Mouse (Mus musculus): ENCODE data around the gene Ahcyl2.

Ahcyl2 gene

DNA sequence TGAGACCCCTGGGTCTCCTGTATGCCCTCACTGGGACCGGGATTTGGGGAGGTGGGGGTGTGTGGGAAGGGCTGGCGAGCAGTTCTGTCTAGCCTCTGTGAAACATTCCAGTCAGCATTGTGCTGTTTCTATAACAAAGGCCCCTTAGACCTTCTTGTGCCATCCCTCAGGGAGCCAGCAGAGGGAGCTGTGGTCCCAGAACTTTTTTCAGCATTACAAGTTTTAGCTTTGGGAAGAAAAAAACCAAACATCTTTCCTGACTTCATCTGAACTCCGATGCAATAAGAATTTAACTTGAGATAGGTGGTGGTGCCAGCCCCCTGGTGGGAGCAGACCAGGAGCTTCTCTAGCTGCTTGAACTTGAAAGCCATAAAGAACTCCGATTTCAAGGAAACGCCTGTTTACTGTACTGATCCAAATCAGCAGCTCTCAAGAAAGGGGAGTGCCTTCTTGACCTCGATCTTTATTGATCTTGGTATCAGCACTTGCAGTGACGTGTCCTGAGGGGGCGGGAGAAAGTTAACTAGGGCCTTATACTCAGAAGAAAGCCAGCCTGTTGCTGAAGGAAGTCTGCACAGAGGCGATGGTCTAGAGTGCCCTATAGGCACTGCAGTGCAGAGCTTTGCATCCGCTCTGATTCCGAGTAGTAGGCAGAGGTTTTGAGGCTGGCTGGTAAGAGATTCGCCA lies 85.5 kb downstream of the Ahcyl2 start:
- DNase-seq (ENCODE audit: low spot score in 2 of 2), result peak; percentile 78 to 82

DNA sequence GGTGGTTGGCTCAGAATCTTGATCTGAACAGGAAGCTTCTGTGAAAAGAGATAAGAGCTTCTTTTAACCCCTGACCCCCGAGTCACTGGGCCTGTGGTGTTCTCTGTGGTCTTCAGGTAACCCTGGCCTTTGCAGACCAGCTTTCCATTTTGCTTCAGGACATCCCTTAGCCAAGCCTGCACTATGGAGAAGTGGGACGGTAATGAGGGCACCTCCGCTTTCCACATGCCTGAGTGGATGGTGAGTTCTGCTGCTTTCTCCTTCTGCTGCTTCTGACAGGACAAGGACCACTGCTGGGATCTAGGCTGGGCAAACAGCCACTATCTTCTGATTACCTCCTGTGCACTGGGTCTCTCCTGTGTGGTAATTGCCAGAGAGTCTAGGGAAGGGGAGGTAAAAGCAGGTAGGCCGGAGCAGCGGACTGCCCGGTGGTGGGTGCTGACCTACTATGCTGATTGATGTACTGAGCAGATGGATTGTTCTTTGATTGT lies 86.1 kb downstream of the Ahcyl2 start:
- no peak for DNase-seq (ENCODE audit: low spot score in 2 of 2)

DNA sequence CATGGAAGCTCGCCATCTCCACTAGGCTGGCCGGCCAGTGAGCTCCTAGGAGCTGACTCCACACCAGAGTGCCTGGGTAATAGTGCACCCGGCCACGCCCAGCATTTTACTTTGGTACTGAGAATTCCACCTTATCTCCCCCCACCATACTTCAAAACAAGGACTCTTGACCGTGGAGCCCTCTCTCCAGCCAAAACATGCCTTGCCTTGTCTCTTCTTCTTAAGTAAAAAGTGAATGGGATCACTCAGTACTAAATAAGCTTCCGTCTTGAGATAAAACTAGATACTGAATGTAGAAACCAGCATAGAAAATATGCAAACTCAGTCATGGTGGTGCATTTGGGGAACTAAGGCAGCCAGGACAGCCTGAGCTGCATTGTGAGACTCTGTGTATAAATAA lies 90.8 kb downstream of the Ahcyl2 start:
- no peak for DNase-seq (ENCODE audit: low spot score in 2 of 2)

DNA sequence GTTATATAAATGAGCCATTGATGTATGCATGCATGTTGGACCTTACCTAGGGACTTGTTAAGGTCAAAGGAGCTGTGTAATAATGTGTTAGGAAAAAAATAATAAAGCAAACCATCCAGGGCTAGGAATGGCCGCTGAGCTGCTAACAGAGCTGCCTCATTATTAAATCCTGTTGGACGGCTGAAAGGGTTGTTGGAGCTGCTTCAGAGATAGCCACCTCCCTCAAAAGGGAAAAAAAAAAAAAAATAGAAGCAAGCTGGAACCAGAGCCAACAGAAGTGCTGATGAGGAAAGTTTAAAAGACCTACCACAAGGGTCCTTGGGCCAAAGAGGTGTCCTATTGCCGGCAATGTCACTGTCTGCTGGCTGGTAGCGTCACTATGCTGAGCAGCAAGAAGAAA lies 91.5 kb downstream of the Ahcyl2 start:
- no peak for DNase-seq (ENCODE audit: low spot score in 2 of 2)

DNA sequence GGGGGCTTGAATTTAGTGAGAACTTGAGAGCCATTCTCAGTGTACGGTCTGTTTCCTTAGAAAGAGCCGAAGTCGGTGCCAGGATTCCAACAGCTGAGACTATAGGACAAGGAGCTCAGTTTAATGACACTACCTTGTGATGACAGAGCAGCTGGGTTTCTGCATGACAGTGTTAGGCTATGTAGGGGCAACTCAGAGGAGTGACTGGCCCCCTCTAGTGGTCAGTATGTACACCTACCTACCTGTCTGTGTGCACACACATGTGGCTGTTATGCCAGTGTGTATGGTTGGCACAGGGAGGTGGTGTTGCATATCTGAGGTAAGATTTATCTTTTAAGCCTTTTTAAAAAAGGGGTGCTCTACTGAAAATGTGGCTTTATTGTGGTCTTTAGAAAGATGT lies 92.4 kb downstream of the Ahcyl2 start:
- no peak for DNase-seq (ENCODE audit: low spot score in 2 of 2)

DNA sequence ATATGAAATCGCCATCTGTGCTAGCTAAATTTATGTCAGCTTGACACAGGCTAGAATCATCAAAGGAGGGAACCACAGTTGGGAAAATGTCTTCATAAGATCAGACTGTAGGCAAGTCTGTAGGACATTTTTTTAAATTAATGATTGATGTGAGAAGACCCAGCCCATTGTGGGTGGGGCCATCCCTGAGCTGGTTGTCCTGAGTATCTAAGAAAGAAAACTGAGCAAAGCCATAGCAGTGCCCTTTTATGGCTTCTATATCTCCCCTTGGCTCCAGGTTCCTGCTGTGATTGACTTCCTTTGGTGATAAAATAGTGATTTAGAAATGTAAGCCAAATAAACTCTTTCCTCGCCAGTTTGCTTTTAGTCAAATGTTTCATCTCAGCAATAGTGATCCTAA lies 97.1 kb downstream of the Ahcyl2 start:
- no peak for DNase-seq (ENCODE audit: low spot score in 2 of 2)

DNA sequence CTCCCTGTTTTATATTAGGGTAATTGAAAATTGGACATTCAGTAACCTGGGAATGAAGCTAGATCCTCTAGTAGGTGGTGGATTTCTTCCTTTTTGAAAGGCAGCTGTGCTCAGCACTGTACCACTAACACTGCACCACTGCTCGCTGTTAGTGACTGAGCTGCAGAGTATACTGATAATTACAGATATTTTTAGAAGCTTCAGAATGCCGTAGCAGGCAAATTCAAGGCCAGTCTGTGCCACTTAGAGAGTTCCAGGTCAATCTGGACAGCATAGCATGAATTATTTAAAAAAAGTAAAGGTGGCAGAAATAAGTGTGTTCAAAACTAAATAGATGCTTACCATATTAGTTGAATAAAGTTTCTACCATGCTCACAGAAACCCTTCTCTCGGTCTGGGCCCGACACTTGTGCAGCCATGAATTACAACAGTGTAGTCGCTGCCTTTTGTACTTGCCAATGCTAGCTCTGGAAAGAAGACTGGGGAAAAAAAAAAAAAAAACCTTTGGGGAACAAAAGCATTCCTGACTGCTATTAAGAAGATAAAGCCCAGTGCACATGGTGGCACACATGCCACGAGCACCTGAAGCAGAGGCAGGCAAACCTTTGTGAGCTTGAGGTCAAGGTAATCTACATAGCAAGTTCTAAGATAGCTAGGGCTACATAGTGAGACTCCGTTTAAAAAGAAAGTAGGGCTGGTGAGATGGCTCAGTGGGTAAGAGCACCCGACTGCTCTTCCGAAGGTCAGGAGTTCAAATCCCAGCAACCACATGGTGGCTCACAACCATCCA lies 99.3 kb downstream of the Ahcyl2 start:
- DNase-seq (ENCODE audit: low spot score in 2 of 2), result no peak

DNA sequence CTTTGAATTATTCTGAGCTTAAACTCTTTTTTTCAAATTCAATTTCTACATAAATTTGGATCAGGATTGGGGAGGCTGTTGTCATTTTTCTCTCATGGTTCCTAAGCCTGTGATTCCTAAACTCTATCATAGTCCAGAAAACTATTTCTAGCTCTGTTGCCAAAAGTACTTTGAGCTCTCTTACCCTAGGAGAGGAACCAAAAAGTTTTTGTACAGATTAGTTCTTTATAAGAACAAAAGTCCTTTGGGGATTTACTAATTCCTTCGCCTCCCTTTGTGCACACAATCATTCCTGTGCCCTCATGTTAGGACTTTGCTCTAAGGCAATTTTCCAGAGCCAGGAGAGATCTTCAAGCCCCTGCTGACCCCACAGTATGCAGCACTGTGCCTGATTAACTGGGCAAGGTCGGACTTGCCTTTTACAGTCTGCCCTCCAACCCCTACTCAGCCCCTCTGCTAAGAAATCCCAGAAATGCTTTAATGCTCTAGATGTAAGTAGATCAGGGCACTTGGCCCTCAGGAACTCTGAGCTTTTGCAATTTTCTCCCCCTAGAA lies 100.6 kb downstream of the Ahcyl2 start:
- DNase-seq (ENCODE audit: low spot score in 2 of 2), result no peak

DNA sequence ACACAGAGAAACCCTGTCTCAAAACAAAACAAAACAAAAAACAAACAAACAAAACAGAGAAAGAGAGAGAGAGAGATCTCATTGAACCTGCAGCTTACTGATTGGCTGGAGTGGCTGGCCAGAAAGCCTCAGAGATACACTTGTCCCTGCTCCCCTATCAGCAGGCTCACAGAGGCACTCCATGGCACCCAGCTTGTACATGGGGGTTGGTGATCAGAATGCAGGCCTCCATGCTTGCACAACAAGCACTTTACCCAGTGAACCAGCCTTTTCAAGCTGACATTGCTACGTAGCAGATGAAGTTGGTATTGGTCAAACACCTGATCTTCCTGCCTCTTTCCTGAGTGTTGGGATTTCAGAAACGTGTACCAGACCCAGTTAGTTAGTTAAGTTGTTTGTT lies 105.8 kb downstream of the Ahcyl2 start:
- no peak for DNase-seq (ENCODE audit: low spot score in 2 of 2)

DNA sequence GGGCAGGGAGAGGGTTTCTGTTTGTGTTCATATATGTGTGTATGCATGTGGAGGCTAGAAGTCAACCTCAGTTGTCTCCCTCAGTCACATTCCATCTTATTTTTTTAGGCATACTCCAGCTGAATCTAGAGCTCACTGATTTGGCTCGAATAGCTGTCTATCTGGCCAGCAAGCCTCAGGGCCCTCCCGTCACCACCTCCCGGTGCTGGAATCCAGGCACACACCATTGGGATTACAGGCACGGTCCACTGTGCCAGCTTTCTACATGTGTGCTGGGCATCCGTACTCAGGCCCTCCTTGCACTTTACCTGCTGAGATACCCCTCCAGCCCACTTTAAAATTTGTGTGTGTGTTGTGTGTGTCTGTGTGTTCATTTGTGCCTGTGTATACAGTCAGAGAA lies 107.8 kb downstream of the Ahcyl2 start:
- no peak for DNase-seq (ENCODE audit: low spot score in 2 of 2)

DNA sequence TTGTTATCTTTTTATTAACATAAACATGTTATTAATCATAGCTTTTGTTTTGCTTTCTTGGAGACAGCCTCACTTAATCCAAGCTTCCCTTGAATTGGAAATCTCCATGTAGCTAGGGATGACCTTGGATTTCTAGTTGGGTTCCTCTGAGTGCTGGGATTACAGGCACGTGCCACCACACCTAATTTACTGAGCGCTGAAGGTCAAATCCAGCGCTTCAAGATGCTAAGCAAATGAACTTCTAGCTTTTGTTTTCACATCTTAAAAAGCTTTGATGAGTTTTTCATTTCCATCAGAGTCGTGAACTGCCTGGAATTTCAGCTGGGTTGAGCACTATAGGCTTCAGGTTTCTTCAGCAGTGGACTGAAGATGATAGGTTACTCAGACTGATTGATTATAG lies 109.0 kb downstream of the Ahcyl2 start:
- no peak for DNase-seq (ENCODE audit: low spot score in 2 of 2)

DNA sequence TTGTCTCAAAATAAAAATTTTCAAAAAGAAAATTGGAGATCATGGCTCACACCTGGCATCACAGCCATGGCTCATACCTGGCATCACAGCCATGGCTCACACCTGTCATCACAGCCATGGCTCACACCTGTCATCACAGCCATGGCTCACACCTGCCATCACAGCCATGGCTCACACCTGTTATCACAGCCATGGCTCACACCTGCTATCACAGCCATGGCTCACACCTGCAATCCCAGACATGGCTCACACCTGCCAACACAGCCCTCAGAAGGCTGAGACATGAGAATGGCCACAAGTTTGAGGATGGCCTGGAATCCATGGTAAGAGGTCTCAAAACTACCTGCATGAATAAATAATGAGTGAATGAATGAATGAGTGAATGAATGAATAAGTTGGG lies 111.8 kb downstream of the Ahcyl2 start:
- no peak for DNase-seq (ENCODE audit: low spot score in 2 of 2)

DNA sequence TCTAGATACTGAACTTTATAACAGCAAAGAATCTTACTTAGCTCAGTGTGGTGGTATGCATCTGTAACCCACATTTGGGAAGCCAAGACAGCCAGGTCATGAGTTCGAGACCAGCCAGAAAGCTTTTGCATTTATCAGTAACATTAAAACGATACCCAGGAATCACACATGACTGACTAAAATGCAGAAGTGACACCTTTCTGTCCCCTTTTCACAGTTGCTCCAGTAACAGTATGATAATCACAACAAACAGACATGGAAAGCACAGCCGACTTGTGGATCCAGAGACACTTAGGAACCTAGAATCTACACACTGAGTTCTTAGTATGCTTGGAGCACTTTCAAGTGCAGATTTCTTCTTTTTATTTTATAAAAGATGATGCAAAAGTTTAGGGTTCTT lies 113.0 kb downstream of the Ahcyl2 start:
- DNase-seq (ENCODE audit: low spot score in 2 of 2), result no peak

DNA sequence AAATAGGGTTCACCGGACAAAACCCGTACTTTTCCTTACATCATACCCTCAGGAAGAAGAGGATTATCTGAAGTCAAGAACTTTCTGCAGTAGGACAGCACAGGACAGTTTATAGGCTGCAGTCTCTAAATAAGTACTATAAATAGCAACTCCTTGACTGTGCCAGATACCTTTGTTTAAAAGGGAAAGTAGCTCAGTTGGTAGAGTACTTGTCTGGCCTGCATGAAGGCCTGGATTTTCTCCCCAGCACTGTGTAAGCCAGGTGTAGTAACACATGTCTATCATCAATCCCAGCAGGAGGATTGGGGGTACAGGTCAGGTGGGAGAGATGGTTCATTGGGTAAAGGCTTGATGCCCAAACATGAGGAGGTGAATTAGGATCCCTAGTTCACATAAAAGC lies 114.1 kb downstream of the Ahcyl2 start:
- no peak for DNase-seq (ENCODE audit: low spot score in 2 of 2)

DNA sequence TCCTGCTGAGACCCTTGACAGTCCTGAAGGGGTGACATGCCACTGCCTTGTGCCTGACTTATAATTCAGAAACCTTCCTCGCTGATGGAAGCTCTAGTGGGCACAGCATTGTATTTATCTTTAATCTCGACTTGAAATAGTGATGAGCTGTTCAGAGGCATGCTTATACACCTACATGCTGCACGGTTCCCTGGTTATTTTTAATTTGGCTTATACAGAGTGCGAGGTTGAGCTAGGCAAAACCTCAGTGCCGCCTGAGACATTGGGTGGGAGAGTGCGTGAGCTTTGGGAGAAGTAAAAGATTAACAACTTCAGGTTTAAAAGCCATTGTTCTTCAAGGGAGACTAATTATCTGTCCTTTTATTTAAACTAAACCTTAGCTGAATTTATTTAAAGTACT lies 115.1 kb downstream of the Ahcyl2 start:
- no peak for DNase-seq (ENCODE audit: low spot score in 2 of 2)

DNA sequence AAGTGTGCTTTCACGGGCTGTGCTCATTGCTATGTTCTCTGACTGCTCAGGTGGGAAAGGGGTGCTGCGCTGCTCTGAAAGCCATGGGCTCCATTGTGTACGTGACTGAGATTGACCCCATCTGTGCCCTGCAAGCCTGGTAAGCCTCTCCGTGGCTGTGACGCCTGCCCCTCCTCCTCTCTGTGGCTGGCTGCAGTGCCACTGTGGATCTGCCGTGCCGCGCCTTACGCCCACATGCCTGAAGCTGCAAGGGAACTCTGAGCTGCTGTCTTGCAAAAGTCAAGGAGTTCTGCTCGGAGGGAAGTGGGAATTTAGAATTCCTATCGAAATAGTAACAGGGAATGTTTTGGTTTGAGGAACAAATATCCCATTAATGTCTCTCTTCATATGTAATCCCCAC lies 123.3 kb downstream of the Ahcyl2 start:
- DNase-seq (ENCODE audit: low spot score in 2 of 2), result no peak

DNA sequence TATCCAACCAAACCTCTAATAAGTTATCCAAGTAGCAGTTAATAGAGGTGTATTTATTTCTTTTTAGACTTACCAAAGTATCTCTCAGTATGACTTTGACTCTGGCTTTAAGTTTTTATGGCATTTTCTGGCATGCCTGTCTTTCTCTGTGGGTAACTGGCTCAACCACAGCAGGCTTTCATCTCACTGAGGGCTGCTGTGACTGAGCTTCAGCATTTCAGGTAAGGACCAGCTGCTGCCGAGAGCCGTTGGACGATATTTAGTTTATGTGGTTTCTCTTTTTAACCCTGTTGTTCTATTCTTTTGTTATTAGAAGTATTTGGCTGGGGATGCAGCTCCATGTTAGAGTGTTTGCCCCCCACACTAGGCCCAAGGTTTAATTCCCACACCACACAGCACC lies 129.2 kb downstream of the Ahcyl2 start:
- DNase-seq (ENCODE audit: low spot score in 2 of 2), result no peak

DNA sequence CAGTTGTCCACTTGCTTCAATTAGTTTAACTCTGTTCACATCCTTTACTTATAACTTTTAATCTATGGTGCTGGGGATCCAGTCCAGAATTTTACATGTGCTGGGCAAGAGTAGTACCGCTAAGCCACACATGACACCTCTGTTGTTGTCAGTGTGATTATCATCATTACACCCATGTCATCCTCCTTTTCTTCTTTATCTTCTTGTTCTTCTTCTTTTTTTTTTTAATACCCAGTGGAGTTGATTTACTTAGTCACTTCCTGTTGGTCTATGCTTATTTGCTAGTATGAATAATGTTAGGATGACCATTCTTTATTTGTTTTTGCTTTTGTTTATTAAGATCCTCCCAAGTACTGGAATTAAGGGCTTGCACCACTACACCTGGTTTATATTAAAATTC lies 133.6 kb downstream of the Ahcyl2 start:
- DNase-seq (ENCODE audit: low spot score in 2 of 2), result no peak

DNA sequence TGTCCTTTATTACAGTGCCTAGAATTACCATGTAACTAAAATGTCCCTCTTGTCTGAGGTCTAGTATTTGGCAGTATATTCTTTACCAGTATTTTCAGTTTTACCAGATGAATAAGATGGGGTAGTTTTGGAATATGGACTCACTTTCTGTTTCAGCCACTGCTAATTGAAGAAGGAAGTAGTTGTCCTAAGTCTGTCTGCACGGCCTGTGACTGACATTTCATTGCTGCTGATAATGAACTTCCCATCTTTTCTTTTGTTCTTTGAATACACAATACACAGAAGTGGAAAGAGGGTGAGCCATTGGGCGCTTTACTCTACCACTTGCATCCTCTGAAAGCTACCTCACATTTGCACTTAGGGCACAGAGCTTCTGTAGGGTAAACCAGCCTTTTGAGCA lies 134.4 kb downstream of the Ahcyl2 start:
- no peak for DNase-seq (ENCODE audit: low spot score in 2 of 2)

DNA sequence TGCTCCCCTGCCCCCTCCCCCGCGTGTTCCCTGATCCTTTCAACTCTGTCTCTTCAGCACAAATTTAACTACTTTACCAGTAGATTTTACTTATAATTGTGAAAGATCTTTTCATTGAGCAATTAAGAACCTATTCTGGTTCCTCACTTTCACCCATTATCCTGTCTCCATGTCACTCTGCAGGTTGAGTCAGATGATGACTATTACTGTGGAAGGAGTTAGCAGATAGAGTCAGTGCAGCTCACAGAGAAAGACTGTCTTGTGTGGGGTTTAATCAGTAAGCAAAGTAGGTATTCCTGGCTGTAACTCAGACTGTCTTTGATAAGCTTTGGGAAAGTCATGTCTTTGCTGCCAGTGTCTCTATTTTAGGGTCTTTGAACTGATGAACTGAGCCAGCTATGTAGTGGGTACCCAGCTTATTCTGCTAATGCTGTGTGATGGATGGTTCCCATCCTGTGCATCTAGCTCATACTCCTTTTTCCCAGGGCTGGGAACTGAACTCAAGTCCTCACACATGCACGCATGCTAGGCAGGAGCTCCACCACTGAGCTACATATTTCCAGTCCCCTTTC lies 135.6 kb downstream of the Ahcyl2 start:
- no peak for DNase-seq (ENCODE audit: low spot score in 2 of 2)

DNA sequence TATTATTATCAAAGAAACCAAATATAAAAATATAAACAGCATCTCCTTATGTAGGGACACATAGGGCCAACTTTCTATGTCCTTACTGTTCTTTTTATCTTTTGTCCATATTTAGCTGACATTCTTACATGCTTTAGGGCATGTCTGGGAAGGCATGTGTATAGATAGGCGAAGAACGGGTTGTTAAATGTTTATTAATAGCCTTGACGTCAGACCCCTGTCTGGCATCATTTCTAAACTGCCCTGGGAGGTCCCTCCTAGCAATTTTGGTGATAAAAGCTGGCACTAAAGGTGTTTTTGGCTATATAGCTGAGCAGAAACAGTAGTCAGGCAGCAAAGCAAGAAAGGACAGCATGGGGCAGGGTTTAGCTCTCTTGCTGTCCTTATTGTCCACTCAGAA lies 136.5 kb downstream of the Ahcyl2 start:
- no peak for DNase-seq (ENCODE audit: low spot score in 2 of 2)

DNA sequence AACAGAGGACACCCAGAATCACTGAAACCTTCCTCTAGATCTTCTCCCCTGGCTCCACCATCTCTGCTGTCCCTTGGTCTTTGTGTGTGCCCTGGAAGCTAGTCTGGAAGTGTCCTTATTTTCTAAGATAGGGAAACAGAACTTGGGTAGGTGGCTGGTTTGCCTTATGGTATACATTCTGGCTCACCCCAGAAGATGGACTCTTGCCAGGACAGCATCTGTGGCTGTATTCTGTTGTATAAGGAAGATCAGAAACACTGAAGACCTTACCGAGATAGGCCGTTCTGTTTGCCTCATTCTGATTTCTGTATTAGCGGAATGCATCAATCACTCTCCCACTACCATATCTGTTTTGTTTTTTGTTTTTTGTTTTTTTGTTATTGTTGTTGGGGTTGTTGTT lies 142.8 kb downstream of the Ahcyl2 start:
- no peak for DNase-seq (ENCODE audit: low spot score in 2 of 2)

DNA sequence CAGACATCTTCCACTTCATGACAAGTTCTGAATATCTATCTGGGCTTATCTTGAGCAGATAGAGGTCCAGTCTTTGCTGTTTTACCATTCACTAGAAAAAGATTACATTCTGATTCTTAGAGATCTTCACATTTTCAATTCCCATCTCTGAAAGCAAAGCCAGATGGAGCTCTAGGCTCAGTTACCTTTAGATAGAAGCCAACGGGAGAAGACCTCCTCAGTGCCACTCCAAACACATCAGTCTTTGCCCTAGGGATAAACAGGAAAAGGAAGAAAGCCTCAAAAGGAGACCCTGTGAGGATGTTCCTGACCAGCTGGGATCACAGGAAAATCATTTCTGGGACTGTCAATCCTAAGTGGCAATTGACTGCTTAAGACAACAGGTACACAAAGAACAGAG lies 145.9 kb downstream of the Ahcyl2 start:
- DNase-seq (ENCODE audit: low spot score in 2 of 2), result no peak
